Mouse (Mus musculus) cerebellum, adult 18-20 months (tissue): ENCODE measurements at regions not wholly inside any gene's neighbourhood (a gene's known extent, or its start where the extent isn't known, plus 50 kb on each side); places are given as distances from the start of the nearest gene placed in this dataset.

Experiments
- DNase-seq, 2 experiments: peaks; one replicate each; pipeline ENCODE4 v3.0.0; 2021

- DNase-seq: no peak
Measured at GRCm38 (mm10) chr17:62058016-62058415, 823.1 kb downstream of the Efna5 start.

GRCm38 (mm10) chr17:62054801-62055200 is 826.3 kb downstream of the Efna5 start:
- DNase-seq: no peak

DNA sequence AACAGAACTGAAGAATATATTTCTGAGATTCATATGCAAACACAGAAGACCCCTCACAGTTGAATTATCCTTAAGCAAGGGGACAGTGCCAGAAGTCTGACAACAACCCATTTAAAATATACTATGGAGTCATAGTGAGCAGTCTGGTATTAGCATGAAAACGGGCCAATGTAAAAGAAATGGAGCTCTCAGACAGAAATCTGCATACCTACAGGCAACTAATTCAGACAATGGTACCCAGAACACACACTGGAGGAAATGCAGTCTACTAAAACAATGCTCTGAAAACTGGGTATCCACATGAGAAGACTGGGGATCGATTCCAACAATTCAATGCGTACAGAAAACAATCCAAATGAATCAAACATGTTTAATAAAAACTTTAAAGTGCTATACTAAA is 832.1 kb downstream of the Efna5 start:
- DNase-seq: no peak

- DNase-seq: no peak
Measured at GRCm38 (mm10) chr17:62030614-62031013, 850.5 kb downstream of the Efna5 start.
